Mouse (Mus musculus) retina, embryonic 14.5 days (tissue): ENCODE data around the gene Pafah1b3.
"Not testable (repeated sequence)": the region's sequence is repeated elsewhere in the genome, so short reads cannot be mapped to it uniquely, and the experiment has no call there.

ENCODE experiments used
- DNase-seq: peaks from one replicate; pipeline ENCODE4 v3.0.0-alpha.2; 2015; ENCODE audit warnings: low spot score

Pafah1b3 gene

DNA sequence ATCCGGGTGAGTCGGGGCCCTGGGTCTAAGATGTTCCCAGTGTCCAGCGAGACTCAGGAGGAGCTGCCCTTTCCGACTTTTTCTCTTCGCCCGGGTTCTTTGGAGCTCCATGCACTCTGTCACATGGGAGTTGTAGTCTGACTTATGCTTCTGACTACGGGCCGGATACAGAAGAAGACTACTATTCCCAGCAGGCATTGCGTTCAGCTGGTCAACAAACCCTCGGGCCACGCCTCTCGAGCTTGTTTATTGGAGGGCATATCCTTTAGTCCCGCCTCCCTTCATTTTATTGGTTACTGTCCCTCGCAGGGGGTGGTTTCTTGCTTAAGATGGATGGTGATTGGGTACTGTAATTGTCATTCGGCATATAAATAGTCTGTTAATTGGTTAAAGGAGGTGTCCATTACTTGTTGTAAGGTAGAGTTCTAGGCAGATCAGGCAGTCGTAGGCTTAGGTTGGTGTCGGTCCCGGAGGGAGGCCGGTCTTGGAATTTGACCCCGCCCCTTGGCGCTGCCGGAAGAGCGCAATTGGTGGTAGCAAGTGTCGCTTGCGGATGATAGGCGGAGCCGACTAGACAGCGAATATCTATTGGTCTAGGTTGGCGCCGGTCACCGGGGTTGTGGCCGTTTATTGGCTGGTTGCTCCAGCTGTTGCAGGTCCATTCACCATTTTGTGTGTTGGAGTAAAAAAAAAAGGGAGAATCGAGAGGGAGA lies 29.9 kb downstream of the Pafah1b3 start:
- peak; percentile 100 for DNase-seq

- DNase-seq = peak; percentile 100
These were observed 30.5 kb downstream of the Pafah1b3 start, which contains the start of gene Cic for GRCm38 (mm10) chr7:25267301-25267750. Gene Cic (plus strand): TSS chr7:25267704.

DNA sequence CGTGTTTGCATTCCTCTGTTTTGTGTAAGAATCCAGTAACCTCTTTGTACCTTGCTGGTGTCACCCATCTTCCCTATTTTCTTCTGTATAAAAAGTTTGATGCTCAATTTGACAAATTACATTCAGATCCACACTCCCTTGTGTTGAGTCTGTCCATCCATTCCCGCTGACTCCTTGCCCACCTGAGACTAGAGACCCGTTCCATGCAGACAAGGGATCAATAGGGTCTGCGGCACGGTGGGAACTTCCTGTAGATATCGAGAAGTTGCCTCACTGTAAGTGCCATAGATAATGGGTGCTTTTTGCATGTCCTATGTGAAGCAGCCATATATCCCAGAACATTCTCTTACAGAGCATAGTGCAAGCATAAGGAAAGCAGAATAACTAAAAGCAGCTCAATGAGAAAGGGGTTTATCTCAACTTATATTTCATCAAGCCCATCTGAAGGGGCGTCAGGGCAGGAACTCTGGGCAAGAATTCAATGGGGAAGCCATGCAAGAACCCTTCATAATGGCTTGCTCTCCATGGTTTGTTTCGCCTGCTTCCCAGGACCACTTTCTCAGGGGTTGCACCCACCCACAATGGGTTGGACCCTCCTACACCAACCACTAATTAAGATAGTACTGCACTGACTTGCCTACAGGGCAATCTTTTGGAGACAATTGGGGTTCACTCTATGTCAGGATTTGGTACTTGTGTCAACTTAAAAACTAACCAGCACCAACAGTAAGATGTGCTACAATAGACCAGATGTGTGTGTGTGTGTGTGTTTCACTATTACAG lies 31.4 kb downstream of the Pafah1b3 start:
- DNase-seq = no peak

DNA sequence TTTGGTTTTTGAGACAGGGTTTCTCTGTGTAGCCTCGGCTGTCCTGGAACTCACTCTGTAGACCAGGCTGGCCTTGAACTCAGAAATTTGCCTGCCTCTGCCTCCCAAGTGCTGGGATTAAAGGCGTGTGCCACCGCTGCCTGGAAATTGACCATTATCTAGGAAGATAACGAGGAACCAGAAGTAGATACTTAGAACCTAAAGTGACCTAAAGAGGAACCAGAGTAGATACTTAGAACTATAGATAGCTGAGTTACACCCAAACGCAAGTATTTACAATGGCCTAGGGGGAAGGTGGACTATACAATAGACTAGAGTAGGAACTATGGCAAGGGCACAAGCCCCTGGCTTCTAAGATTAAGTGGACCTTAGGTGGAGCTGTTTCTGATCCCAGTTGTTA lies 32.0 kb downstream of the Pafah1b3 start:
- not testable (repeated sequence) for DNase-seq

DNA sequence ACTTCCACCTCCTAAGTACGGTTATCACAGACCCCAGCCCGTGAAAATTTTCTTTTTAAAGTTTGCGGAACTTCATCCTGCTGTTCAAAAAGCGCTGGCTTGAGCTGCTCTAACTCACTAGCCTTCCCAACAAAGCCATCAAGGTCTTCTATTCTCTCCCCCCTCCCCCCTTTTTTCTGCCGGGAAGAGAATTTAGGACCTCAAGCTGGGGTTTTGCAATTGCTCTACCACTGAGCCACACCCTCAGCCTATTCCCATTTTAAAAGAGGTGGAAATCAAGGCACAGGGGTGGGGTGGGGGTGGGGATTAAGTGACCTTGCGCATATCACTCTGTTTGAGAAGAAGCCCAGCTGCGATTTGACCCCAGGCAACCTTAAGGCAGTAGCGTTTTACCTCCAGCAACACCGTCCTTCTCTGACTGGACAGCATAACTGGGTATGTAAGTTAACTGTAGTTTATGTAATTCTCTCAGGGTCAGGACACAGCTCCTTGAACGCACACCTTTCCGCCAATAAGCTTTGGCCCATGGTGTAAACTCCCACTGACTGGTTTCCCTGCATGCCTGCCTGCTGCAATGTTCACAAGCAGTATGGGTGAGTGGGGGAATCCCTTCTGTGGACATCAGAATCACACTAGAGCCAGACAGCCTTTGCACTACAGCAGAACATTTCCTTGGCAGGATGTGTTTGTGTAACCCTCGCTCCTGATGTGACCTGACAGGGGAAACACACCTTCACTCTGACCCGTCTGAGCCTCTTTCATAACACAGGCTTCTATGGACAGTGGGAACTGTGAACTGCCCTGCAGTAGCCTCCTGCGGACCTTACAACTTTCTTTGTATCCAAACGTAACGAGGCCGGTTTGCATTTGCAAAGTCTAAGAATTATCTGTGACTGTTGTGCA lies 33.6 kb downstream of the Pafah1b3 start:
- no peak for DNase-seq

- no peak for DNase-seq
These were observed 35.9 kb downstream of the Pafah1b3 start for GRCm38 (mm10) chr7:25261896-25262295.

DNA sequence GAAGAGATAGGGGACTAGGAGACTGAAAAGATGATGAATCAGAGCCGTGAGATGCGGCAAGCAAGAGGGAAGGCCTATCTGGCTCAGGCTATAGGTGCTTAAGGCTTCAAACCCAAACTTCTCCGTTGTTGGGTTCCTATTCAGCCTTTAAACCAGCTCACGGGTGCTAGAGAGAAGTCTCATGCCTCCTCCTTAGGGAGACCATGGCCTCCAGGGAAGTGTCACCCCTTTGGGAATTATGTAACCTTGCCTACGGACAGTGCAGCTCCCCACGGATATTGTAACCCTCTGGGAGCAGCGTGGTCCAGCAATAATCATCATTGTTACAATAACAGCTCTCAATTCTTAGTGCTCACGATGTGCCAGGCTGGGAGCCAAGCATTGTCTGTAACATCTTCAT lies 46.0 kb downstream of the Pafah1b3 start:
- DNase-seq = no peak

- peak; percentile 62 for DNase-seq
These were observed 46.6 kb downstream of the Pafah1b3 start for GRCm38 (mm10) chr7:25251071-25251791.

GRCm38 (mm10) chr7:25250141-25250972 lies 47.4 kb downstream of the Pafah1b3 start, which contains the start of gene Erf:
Gene Erf (minus strand): TSS chr7:25250761.
- peak; percentile 91 for DNase-seq

- peak; percentile 79 for DNase-seq
These were observed 48.3 kb downstream of the Pafah1b3 start for GRCm38 (mm10) chr7:25249314-25250140.

DNA sequence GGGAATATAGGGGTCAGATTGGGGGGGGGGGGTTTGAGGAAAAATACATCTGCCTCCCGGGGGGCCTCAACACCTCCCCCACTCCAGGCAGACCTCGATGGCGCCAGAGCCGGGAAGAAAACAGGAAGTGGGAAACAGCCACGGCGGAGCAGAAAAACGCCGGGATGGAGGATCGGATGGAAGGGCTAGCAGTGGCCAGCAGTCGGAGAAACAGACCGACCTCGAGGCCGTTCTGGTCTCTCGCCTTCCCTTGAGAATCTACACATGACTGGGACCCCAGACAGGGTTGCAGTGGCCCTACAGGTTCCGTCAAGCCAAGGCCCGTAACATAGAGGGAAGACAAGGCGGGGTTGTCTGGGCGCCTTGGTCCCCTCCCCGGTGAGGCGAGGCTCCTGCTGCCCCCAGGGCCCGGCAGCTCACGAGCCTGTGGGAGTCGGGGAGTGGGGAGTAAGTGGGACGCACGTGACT lies 48.9 kb downstream of the Pafah1b3 start:
- DNase-seq = no peak

- DNase-seq = peak; percentile 44
These were observed 49.7 kb downstream of the Pafah1b3 start for GRCm38 (mm10) chr7:25248018-25248647.

GRCm38 (mm10) chr7:25247498-25247897 lies 50.3 kb downstream of the Pafah1b3 start:
- DNase-seq = no peak

- DNase-seq = peak; percentile 15
These were observed 51.0 kb downstream of the Pafah1b3 start for GRCm38 (mm10) chr7:25246759-25247137.

- no peak for DNase-seq
These were observed 51.6 kb downstream of the Pafah1b3 start for GRCm38 (mm10) chr7:25246079-25246758.
